Mouse (Mus musculus) MEL (cell line): ENCODE measurements around the gene Cnfn.

Experiments used
- CHD2 ChIP-seq: IDR thresholded peaks from 2 replicates; pipeline ENCODE4 v1.6.1; 2011; ENCODE audit warnings: low read length, improper control_type of control experiment
- CTCF ChIP-seq, 3 experiments: IDR thresholded peaks in 2 of 3; conservative IDR thresholded peaks in 1 of 3; 2 replicates each; pipeline ENCODE4 v1.5.1; 2011 to 2012; ENCODE audit warnings: low read length in 3 of 3, low read depth in 2 of 3, mild to moderate bottlenecking in 2 of 3, improper control_type of control experiment in 1 of 3, inconsistent platforms in 1 of 3, mixed read lengths in 1 of 3, moderate library complexity in 1 of 3; ENCODE audit not compliant: control insufficient read depth in 1 of 3, insufficient read depth in 1 of 3, poor library complexity in 1 of 3, severe bottlenecking in 1 of 3
- E2F4 ChIP-seq: IDR thresholded peaks from 2 replicates; pipeline ENCODE4 v1.6.1; 2011; ENCODE audit warnings: low read depth, low read length, improper control_type of control experiment, borderline replicate concordance
- ELF1 ChIP-seq: IDR thresholded peaks from 2 replicates; pipeline ENCODE4 v1.6.1; 2014; ENCODE audit warnings: low read depth, mild to moderate bottlenecking, inconsistent platforms, low read length, improper control_type of control experiment, moderate library complexity
- HCFC1 ChIP-seq: IDR thresholded peaks from 2 replicates; pipeline ENCODE4 v1.6.1; 2012; ENCODE audit warnings: low read depth, mild to moderate bottlenecking, inconsistent platforms, low read length, improper control_type of control experiment, moderate library complexity
- MYC ChIP-seq: IDR thresholded peaks from 2 replicates; pipeline ENCODE4 v1.6.1; 2011; ENCODE audit warnings: low read depth, mild to moderate bottlenecking, low read length, improper control_type of control experiment, moderate library complexity
- POLR2A ChIP-seq, 2 experiments: IDR thresholded peaks; 2 replicates each; pipeline ENCODE4 v1.6.1; 2011 to 2012; ENCODE audit warnings: low read length in 2 of 2, mild to moderate bottlenecking in 2 of 2, control low read depth in 1 of 2, improper control_type of control experiment in 1 of 2, low read depth in 1 of 2, moderate library complexity in 1 of 2; ENCODE audit not compliant: control insufficient read depth in 1 of 2, insufficient read depth in 1 of 2, poor library complexity in 1 of 2
- ZKSCAN1 ChIP-seq: IDR thresholded peaks from 2 replicates; pipeline ENCODE4 v1.6.1; 2012; ENCODE audit warnings: low read depth, mild to moderate bottlenecking, inconsistent platforms, low read length, improper control_type of control experiment, moderate library complexity

GRCm38 (mm10) chr7:25402671-25403101, 33.2 kb upstream of the Cnfn start:
- TF ChIP-seq ZKSCAN1 (no peak), CTCF (IDR thresholded peaks at IDR 0.05 in 2 of 3, conservative IDR thresholded peaks at IDR 0.05 in 1 of 3; ENCODE audit: control insufficient read depth in 1 of 3, insufficient read depth in 1 of 3, low read depth in 2 of 3, low read length in 3 of 3, poor library complexity in 1 of 3, severe bottlenecking in 1 of 3) (peak; percentile 74 to 82 (median 78)), HCFC1 (no peak), CHD2 (no peak), E2F4 (no peak), ELF1 (no peak), POLR2A (IDR thresholded peaks at IDR 0.05; ENCODE audit: control insufficient read depth in 1 of 2, insufficient read depth in 1 of 2, low read depth in 1 of 2, low read length in 2 of 2, poor library complexity in 1 of 2) (no peak), MYC (no peak)
